Mouse (Mus musculus) forebrain, embryonic 10.5 days (tissue): ENCODE data around the gene Nsf. TPM values are rescaled to one million over a fixed set of nuclear protein-coding genes. Genes with fewer than 3 reads are reported as not detected.

Experiments
- DNase-seq: peaks from one replicate; pipeline ENCODE4 v3.0.0-alpha.2; 2017; ENCODE audit warnings: low spot score; ENCODE audit errors: extremely low spot score
- H3K27ac ChIP-seq: fragments of 300-500 bp; sonication (generic); 2 replicates; pipeline ENCODE4 v1.5.1; 2016; ENCODE audit warnings: mild to moderate bottlenecking
- H3K27me3 ChIP-seq: fragments of 300-500 bp; sonication (generic); 2 replicates; pipeline ENCODE4 v1.6.1; 2016; ENCODE audit warnings: mild to moderate bottlenecking; ENCODE audit not compliant: poor library complexity, severe bottlenecking
- H3K36me3 ChIP-seq: fragments of 300-500 bp; sonication (generic); replicated peaks from 2 replicates; pipeline ENCODE4 v1.6.1; 2016; ENCODE audit warnings: mild to moderate bottlenecking, moderate library complexity
- H3K4me1 ChIP-seq: fragments of 300-500 bp; sonication (generic); 2 replicates; pipeline ENCODE4 v1.6.1; 2016
- H3K4me3 ChIP-seq: fragments of 300-500 bp; sonication (generic); 2 replicates; pipeline ENCODE4 v1.5.1; 2016; ENCODE audit warnings: mild to moderate bottlenecking, moderate library complexity
- H3K9me3 ChIP-seq: fragments of 300-500 bp; sonication (generic); 2 replicates; pipeline ENCODE4 v1.6.1; 2016; ENCODE audit warnings: mild to moderate bottlenecking, moderate library complexity
- WGBS: fragments of 180-500 bp; shearing (Covaris S2); methylation state at CpG from one replicate; pipeline ENCODE4 v1.1.7; 2016; 5-methylcytosine and 5-hydroxymethylcytosine counted together
- polyA plus RNA-seq: library from polyadenylated mRNA; unstranded; fragments of >200 nt; fragmentation: Nextera tagmentation; extraction: Ambion mirVana; gene quantifications from 2 replicates; pipeline ENCODE4 v1.2.1, GENCODE M21; 2016

The Nsf gene
- polyA plus RNA-seq, 1 experiment from 2014 or later: 55.3 TPM

DNA sequence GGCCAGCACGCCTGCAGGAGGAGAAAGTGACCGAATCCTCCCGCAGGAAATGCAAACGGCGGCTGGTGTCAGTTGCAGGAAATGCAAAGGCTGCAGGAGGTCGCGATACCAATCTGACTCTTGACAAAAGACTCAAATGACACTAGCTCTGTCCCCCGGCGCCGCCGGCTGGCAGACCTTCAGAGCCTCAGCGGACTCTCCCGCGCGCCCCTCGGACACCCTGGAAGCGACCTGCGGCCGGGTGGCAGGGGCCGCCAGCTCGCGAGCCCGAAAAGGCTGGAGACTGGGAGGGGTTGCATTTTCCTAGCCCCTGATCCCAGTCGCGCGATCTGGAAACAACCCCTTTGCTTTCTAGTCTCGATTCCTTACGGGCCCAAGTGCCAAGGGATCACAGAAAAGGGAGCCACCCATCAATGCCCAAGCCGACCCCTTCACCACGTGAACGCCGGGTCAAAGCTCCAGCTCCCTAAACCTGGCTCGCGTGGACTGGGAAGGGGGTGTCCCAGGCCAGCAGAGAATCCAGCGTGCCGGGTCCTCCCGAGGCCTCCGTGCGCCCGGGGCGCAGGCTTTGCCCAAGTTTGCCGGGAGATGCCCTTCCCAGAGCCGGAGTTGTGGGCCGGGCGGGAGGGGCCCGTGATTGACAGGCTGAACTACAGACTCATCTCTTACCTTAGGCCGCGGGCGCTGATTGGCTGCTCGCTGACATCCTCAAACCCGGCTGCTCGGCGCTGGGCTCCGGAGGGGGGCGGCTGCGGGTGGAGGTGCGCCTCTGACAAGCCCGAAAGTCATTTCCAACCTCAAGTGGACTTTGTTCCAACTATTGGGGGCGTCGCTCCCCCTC is 180.2 kb downstream of the Nsf start, which contains the start of gene Wnt3:
Gene Wnt3, plus strand, starts transcription at position 764 of the 841 bp plus-strand sequence.
- Histone ChIP-seq H3K27me3 (peaks cover 100% of the 10 kb centered on the region), H3K27ac (peak within 1 kb of the TSS; percentile 77), H3K36me3 (no peaks in the 10 kb centered on the region), H3K4me1 (peaks cover 55% of the 10 kb centered on the region), H3K9me3 (no peaks in the 10 kb centered on the region), H3K4me3 (peak within 1 kb of the TSS; percentile 56)
- peak; percentile 64 for DNase-seq
- under 1% methylated on average over 60 of the region's 60 CpGs for WGBS

DNA sequence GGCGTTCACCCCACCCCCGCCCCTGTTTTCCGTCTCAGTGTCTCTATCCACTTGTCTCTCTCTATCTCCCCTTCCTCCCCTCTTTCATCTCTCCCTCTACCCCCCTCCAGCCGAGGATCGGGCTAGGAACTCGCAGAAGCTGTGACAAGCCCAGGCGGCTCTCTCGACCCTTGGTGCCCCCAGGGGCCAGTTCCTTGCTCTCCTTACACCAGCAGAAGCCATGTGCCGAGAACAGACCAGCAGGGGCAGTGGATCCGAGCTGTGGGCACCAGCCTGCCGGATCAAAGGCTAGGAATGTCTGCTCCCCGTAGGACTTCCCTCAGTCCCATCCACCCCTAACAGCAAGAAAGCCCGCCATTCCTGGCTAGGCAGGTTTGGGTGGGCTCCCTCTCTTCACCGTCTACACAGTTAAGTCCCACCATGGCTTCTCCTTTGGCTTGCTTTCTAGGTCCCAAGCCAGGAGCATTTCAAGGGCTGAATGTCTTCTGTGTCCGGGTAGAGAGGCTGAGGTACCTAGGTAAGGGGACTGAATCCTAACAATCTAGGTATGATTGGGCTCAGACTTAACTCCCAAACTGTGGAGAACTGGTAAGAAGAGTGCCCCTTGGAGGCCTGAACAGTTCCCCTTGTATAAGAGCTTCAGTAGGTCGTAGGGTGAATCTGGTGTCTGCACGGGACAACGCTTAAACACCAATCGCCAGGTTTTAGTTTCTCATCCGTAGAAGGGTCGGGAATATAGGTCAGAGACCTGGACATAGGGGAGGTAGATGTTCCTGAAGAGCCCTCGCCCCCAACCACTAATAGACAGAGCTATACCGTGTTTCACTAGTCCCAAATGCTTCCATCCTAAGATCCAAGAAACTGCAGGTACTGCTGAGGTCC is 181.1 kb downstream of the Nsf start:
- Histone ChIP-seq H3K27ac (peak overlapping the region; percentile 77; the same call in 1 of the 2 replicates), H3K4me3 (peak overlapping the region; percentile 56), H3K27me3 (peaks cover 100% of the 10 kb centered on the region), H3K36me3 (no peaks in the 10 kb centered on the region), H3K9me3 (no peaks in the 10 kb centered on the region), H3K4me1 (peaks cover 55% of the 10 kb centered on the region)
- WGBS: under 1% methylated on average over 23 of the region's 23 CpGs
- DNase-seq: peak; percentile 38

Other genes with a start within 250 kb of the Nsf start
- 0.99 and 1.4 TPM in 2 replicates for gene Wnt9b, start 204.2 kb downstream of the Nsf start, polyA plus RNA-seq
- gene Wnt3, start 179.9 kb downstream of the Nsf start, polyA plus RNA-seq: 2.1 and 4.2 TPM in 2 replicates
- 94.9 and 98.4 TPM in 2 replicates for gene Arf2, start 12.7 kb upstream of the Nsf start, polyA plus RNA-seq
- gene Crhr1, start 178.8 kb upstream of the Nsf start, polyA plus RNA-seq: 0.06 and 0.22 TPM in 2 replicates
- not detected in 2 replicates for gene Sppl2c, start 232.3 kb upstream of the Nsf start, polyA plus RNA-seq